In genomic region chr6:45214330-45214729, GRCm38 (mm10) we compare ENCODE assay signal across 26 mouse cellular contexts.
DNase-seq lines count a peak whose midpoint lies in the region; ATAC-seq and TF ChIP-seq lines count a peak whose summit lies in the region.
"Had no signal": no experiment of that assay in that cellular context is flagged by ENCODE, and none has a peak within 500 bp of the region (broad histone marks: within the 10 kb centered on the region; RNA-seq: fewer than 3 reads in every experiment).

No protein-coding gene starts in this region.

- DNase-seq in midbrain, embryonic 11.5 days (ENCODE audit: low spot score, missing footprints), result no peak
- DNase-seq in 416B (ENCODE audit: low read depth), result peak; percentile 8
- DNase-seq in brain, embryonic 14.5 days (ENCODE audit: low read depth), result peak; percentile 32
- DNase-seq in gastrocnemius, adult 18-20 months (ENCODE audit: low spot score), result no peak
- no peak for DNase-seq in ovary, adult 18-20 months (ENCODE audit: low spot score)
- no peak for DNase-seq in spleen, postnatal 10 days (ENCODE audit: low spot score in 2 of 2)
- DNase-seq: adrenal gland, adult 8-10 months; adrenal gland, postnatal 25 days; cerebellum, adult 18-20 months; cerebellum, adult 9-10 months; gastrocnemius, postnatal 10 days; heart, adult 18-20 months; heart, postnatal 10 days; heart, postnatal 36 days had no signal

- H3K4me2 ChIP-seq in midbrain, embryonic 11.5 days, result no peak overlapping the region
- H3K4me2 ChIP-seq in midbrain, embryonic 16.5 days (ENCODE audit: low read length), result no peak overlapping the region
- H3K4me2 ChIP-seq: embryonic facial prominence, embryonic 12.5 days; embryonic facial prominence, embryonic 15.5 days; heart, embryonic 12.5 days; heart, embryonic 15.5 days; hindbrain, embryonic 12.5 days; intestine, embryonic 15.5 days had no signal

- 60% methylated on average over 1 of the region's 1 CpGs for WGBS in midbrain, embryonic 11.5 days
- 41% methylated on average over 1 of the region's 1 CpGs for WGBS in midbrain, embryonic 16.5 days

- H3K27ac ChIP-seq in midbrain, embryonic 11.5 days (ENCODE audit: low read depth, low read length), result no peak overlapping the region
- H3K27ac ChIP-seq in midbrain, embryonic 16.5 days (ENCODE audit: low read length), result no peak overlapping the region
- H3K27ac ChIP-seq: embryonic facial prominence, embryonic 12.5 days; embryonic facial prominence, embryonic 15.5 days; heart, embryonic 15.5 days; hindbrain, embryonic 12.5 days; intestine, embryonic 15.5 days had no signal

- no peak overlapping the region for H3K9ac ChIP-seq in midbrain, embryonic 11.5 days (ENCODE audit: low read length)
- H3K9ac ChIP-seq in midbrain, embryonic 16.5 days (ENCODE audit: low read depth, low read length), result no peak overlapping the region
- H3K9ac ChIP-seq: embryonic facial prominence, embryonic 12.5 days; embryonic facial prominence, embryonic 15.5 days; heart, embryonic 12.5 days; heart, embryonic 15.5 days; hindbrain, embryonic 12.5 days; intestine, embryonic 15.5 days had no signal

- no peak for TF ChIP-seq CTCF in brain, embryonic 14.5 days (IDR thresholded peaks at IDR 0.05; ENCODE audit: borderline replicate concordance, extremely low read depth, insufficient read depth, insufficient read length)

- no peaks in the 10 kb centered on the region for H3K27me3 ChIP-seq in midbrain, embryonic 11.5 days (ENCODE audit: control insufficient read depth, insufficient read depth, low read length)
- H3K27me3 ChIP-seq in midbrain, embryonic 16.5 days (ENCODE audit: control insufficient read depth, insufficient read depth, low read depth, low read length), result no peaks in the 10 kb centered on the region
- H3K27me3 ChIP-seq: embryonic facial prominence, embryonic 12.5 days; embryonic facial prominence, embryonic 15.5 days; heart, embryonic 12.5 days; heart, embryonic 15.5 days; hindbrain, embryonic 12.5 days; intestine, embryonic 15.5 days had no signal

- H3K4me3 ChIP-seq in midbrain, embryonic 11.5 days (ENCODE audit: low read depth, low read length), result no peak overlapping the region
- no peak overlapping the region for H3K4me3 ChIP-seq in midbrain, embryonic 16.5 days (ENCODE audit: low read depth, low read length)
- H3K4me3 ChIP-seq: embryonic facial prominence, embryonic 12.5 days; embryonic facial prominence, embryonic 15.5 days; heart, embryonic 12.5 days; heart, embryonic 15.5 days; hindbrain, embryonic 12.5 days; intestine, embryonic 15.5 days had no signal

- no peak for TF ChIP-seq POLR2A in brain, embryonic 14.5 days (IDR thresholded peaks at IDR 0.05; ENCODE audit: borderline replicate concordance, extremely low read depth, insufficient read depth, insufficient read length, poor library complexity, severe bottlenecking)

- no peaks in the 10 kb centered on the region for H3K36me3 ChIP-seq in midbrain, embryonic 11.5 days (ENCODE audit: control insufficient read depth, insufficient read depth, low read length)
- H3K36me3 ChIP-seq in midbrain, embryonic 16.5 days (ENCODE audit: control insufficient read depth, insufficient read depth, low read length), result no peaks in the 10 kb centered on the region
- H3K36me3 ChIP-seq: embryonic facial prominence, embryonic 12.5 days; embryonic facial prominence, embryonic 15.5 days; heart, embryonic 12.5 days; heart, embryonic 15.5 days; hindbrain, embryonic 12.5 days; intestine, embryonic 15.5 days had no signal

- no peaks in the 10 kb centered on the region for H3K4me1 ChIP-seq in midbrain, embryonic 11.5 days (ENCODE audit: control insufficient read depth, insufficient read depth, low read length)
- H3K4me1 ChIP-seq in midbrain, embryonic 16.5 days (ENCODE audit: control insufficient read depth, insufficient read depth, low read length), result no peaks in the 10 kb centered on the region
- H3K4me1 ChIP-seq: embryonic facial prominence, embryonic 12.5 days; embryonic facial prominence, embryonic 15.5 days; heart, embryonic 12.5 days; heart, embryonic 15.5 days; hindbrain, embryonic 12.5 days; intestine, embryonic 15.5 days had no signal

- no peaks in the 10 kb centered on the region for H3K9me3 ChIP-seq in midbrain, embryonic 11.5 days (ENCODE audit: control insufficient read depth, low read length)
- no peaks in the 10 kb centered on the region for H3K9me3 ChIP-seq in midbrain, embryonic 16.5 days (replicated peaks; ENCODE audit: control insufficient read depth, low read length, poor library complexity, severe bottlenecking)
- H3K9me3 ChIP-seq: embryonic facial prominence, embryonic 12.5 days; embryonic facial prominence, embryonic 15.5 days; heart, embryonic 12.5 days; heart, embryonic 15.5 days; hindbrain, embryonic 12.5 days; intestine, embryonic 15.5 days had no signal

- peak; percentile 62 for ATAC-seq in midbrain, embryonic 11.5 days (ENCODE audit: low FRiP score)
- ATAC-seq in midbrain, embryonic 16.5 days, result no peak
- peak; percentile 29; the same call in 1 of the 2 replicates for ATAC-seq in megakaryocyte progenitor cell, adult 5-6 weeks (replicated peaks; ENCODE audit: poor library complexity)
- ATAC-seq: activated CD4-positive, CD25-positive, alpha-beta regulatory T cell, adult 4 months; CD4-positive, CD25-positive, alpha-beta regulatory T cell, adult 4 months; forebrain, embryonic 14.5 days; hindbrain, embryonic 16.5 days; intestine, embryonic 15.5 days had no signal

Comparison
In these comparisons a context has a peak if more than half of its experiments do, and no peak if none do; other contexts are left out.
1. DNase-seq: peak in 416B (single experiment) and brain, embryonic 14.5 days (single experiment); none in midbrain, embryonic 11.5 days (single experiment), gastrocnemius, adult 18-20 months (single experiment), ovary, adult 18-20 months (single experiment) and spleen, postnatal 10 days (0 of 2).